Mouse (Mus musculus): ENCODE data around the gene Tmed10. TPM values are rescaled to one million over a fixed set of nuclear protein-coding genes. Genes with fewer than 3 reads are reported as not detected.

The Tmed10 gene
- polyA plus RNA-seq, 1 experiment from 2014 or later: 212 TPM

DNA sequence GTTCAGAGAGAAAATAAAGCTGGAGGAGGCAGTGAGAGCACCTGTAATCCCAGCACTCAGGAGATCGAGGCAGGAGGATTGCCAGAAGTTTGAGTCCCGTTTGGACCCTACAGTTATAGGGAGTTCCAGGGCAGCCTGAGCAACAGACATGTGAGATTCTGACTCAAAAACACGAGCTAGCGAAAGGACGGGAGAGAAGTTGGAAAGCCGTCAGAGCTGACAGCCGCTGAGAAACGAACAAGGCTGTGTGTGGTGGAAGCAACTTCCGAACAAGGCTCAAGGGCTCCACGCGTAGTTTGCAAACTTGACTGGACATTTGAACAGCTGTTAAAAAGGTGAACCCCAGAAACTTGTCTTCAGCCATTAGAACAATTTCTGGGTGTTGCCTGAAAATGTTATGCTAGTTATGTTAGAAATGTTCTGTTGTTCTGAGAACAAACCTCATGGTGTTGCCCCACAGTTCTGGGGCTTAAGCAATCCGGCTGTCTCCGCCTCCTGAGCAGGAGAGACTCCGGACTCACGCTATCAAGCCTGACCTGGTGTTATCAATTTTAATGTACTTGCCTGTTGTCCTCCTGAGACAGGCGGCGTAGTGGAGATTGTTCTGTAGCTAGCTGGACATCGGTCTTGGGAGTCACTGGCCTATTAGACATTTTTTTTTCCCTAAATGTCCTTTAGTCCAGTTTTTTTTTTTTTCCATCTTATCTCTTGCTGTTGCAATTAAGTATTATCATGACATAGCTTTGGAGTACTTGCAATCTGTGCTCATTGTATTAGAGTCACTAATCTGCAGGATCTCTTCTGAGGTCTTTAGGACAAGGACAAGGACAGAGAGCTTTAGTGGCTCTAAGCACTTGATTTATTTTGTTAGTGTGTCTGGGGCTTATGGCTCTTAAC lies 22.7 kb upstream of the Tmed10 start:
- Histone ChIP-seq H3K27me3 (replicated peaks; ENCODE audit: control insufficient read depth, insufficient read depth, low read length) (no peaks in the 10 kb centered on the region), H3K27ac (ENCODE audit: low read depth, low read length) (no peak overlapping the region), H3K4me2 (ENCODE audit: low read length) (no peak overlapping the region), H3K36me3 (ENCODE audit: control insufficient read depth, insufficient read depth, low read length) (no peaks in the 10 kb centered on the region), H3K4me1 (ENCODE audit: control insufficient read depth, insufficient read depth, low read length) (no peaks in the 10 kb centered on the region), H3K9me3 (replicated peaks; ENCODE audit: control insufficient read depth, low read length) (no peaks in the 10 kb centered on the region), H3K4me3 (ENCODE audit: low read depth, low read length) (no peak overlapping the region), H3K9ac (ENCODE audit: low read length) (no peak overlapping the region)
- DNase-seq (ENCODE audit: low spot score): no peak
- WGBS: 83% methylated on average over 18 of the region's 18 CpGs
- no peak for ATAC-seq

- Histone ChIP-seq H3K9me3 (replicated peaks; ENCODE audit: control insufficient read depth, low read length) (no peaks in the 10 kb centered on the region), H3K4me3 (ENCODE audit: low read depth, low read length) (no peak overlapping the region), H3K36me3 (ENCODE audit: control insufficient read depth, insufficient read depth, low read length) (no peaks in the 10 kb centered on the region), H3K4me1 (ENCODE audit: control insufficient read depth, insufficient read depth, low read length) (no peaks in the 10 kb centered on the region), H3K9ac (ENCODE audit: low read length) (no peak overlapping the region), H3K4me2 (ENCODE audit: low read length) (no peak overlapping the region), H3K27me3 (replicated peaks; ENCODE audit: control insufficient read depth, insufficient read depth, low read length) (no peaks in the 10 kb centered on the region), H3K27ac (ENCODE audit: low read depth, low read length) (no peak overlapping the region)
- 73% methylated on average over 7 of the region's 7 CpGs for WGBS
- DNase-seq (ENCODE audit: low spot score) (no peak), ATAC-seq (no peak)
Measured at GRCm38 (mm10) chr12:85393981-85394380, 19.3 kb upstream of the Tmed10 start.

GRCm38 (mm10) chr12:85393526-85393925 lies 18.9 kb upstream of the Tmed10 start:
- Histone ChIP-seq H3K4me3 (ENCODE audit: low read depth, low read length) (no peak overlapping the region), H3K36me3 (ENCODE audit: control insufficient read depth, insufficient read depth, low read length) (no peaks in the 10 kb centered on the region), H3K9me3 (replicated peaks; ENCODE audit: control insufficient read depth, low read length) (no peaks in the 10 kb centered on the region), H3K27ac (ENCODE audit: low read depth, low read length) (no peak overlapping the region), H3K4me2 (ENCODE audit: low read length) (no peak overlapping the region), H3K27me3 (replicated peaks; ENCODE audit: control insufficient read depth, insufficient read depth, low read length) (no peaks in the 10 kb centered on the region), H3K4me1 (ENCODE audit: control insufficient read depth, insufficient read depth, low read length) (no peaks in the 10 kb centered on the region), H3K9ac (ENCODE audit: low read length) (no peak overlapping the region)
- no peak for DNase-seq (ENCODE audit: low spot score)
- WGBS: 87% methylated on average over 5 of the region's 5 CpGs
- no peak for ATAC-seq

DNA sequence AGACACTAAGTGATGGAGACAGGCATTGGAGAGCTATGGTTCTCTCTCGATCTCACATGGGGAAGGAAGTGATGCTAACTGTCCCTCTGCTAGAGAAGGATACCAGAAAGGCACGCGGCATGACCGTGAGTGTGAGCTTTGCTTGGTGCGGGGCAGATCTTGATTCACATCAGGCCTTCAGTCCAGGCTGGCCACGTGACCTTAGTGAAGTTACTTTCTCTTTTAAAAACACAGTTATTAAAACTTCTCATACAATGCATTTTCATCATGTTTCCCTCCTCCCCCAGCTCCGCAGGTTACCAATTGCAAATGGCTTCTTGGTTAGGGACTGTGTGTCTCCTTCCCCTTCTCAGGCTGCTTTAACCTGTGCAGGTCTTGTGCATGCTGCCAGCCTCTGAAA lies 16.5 kb upstream of the Tmed10 start:
- Histone ChIP-seq H3K9ac (ENCODE audit: low read length) (no peak overlapping the region), H3K9me3 (replicated peaks; ENCODE audit: control insufficient read depth, low read length) (no peaks in the 10 kb centered on the region), H3K27me3 (replicated peaks; ENCODE audit: control insufficient read depth, insufficient read depth, low read length) (no peaks in the 10 kb centered on the region), H3K27ac (ENCODE audit: low read depth, low read length) (no peak overlapping the region), H3K4me3 (ENCODE audit: low read depth, low read length) (no peak overlapping the region), H3K36me3 (ENCODE audit: control insufficient read depth, insufficient read depth, low read length) (no peaks in the 10 kb centered on the region), H3K4me2 (ENCODE audit: low read length) (no peak overlapping the region), H3K4me1 (ENCODE audit: control insufficient read depth, insufficient read depth, low read length) (no peaks in the 10 kb centered on the region)
- WGBS: 90% methylated on average over 7 of the region's 7 CpGs
- no peak for ATAC-seq
- no peak for DNase-seq (ENCODE audit: low spot score)

GRCm38 (mm10) chr12:85389204-85390185 lies 14.8 kb upstream of the Tmed10 start:
- no peaks in the 10 kb centered on the region for H3K27me3 ChIP-seq (replicated peaks; ENCODE audit: control insufficient read depth, insufficient read depth, low read length)
- no peak overlapping the region for H3K4me2 ChIP-seq (ENCODE audit: low read length)
- no peaks in the 10 kb centered on the region for H3K4me1 ChIP-seq (ENCODE audit: control insufficient read depth, insufficient read depth, low read length)
- no peak overlapping the region for H3K4me3 ChIP-seq (ENCODE audit: low read depth, low read length)
- DNase-seq (ENCODE audit: low spot score) (no peak), ATAC-seq (no peak)
- H3K27ac ChIP-seq (ENCODE audit: low read depth, low read length): no peak overlapping the region
- no peaks in the 10 kb centered on the region for H3K9me3 ChIP-seq (replicated peaks; ENCODE audit: control insufficient read depth, low read length)
- WGBS: 86% methylated on average over 15 of the region's 15 CpGs
- no peak overlapping the region for H3K9ac ChIP-seq (ENCODE audit: low read length)
- no peaks in the 10 kb centered on the region for H3K36me3 ChIP-seq (ENCODE audit: control insufficient read depth, insufficient read depth, low read length)

GRCm38 (mm10) chr12:85385995-85386375 lies 11.3 kb upstream of the Tmed10 start:
- no peaks in the 10 kb centered on the region for H3K9me3 ChIP-seq (replicated peaks; ENCODE audit: control insufficient read depth, low read length)
- no peak overlapping the region for H3K4me2 ChIP-seq (ENCODE audit: low read length)
- no peak overlapping the region for H3K9ac ChIP-seq (ENCODE audit: low read length)
- no peaks in the 10 kb centered on the region for H3K36me3 ChIP-seq (ENCODE audit: control insufficient read depth, insufficient read depth, low read length)
- ATAC-seq (no peak), DNase-seq (ENCODE audit: low spot score) (no peak)
- H3K27me3 ChIP-seq (replicated peaks; ENCODE audit: control insufficient read depth, insufficient read depth, low read length): no peaks in the 10 kb centered on the region
- H3K27ac ChIP-seq (ENCODE audit: low read depth, low read length): no peak overlapping the region
- H3K4me3 ChIP-seq (ENCODE audit: low read depth, low read length): no peak overlapping the region
- WGBS: 69% methylated on average over 5 of the region's 5 CpGs
- H3K4me1 ChIP-seq (ENCODE audit: control insufficient read depth, insufficient read depth, low read length): no peaks in the 10 kb centered on the region

GRCm38 (mm10) chr12:85385329-85385994 lies 10.8 kb upstream of the Tmed10 start:
- no peak overlapping the region for H3K27ac ChIP-seq (ENCODE audit: low read depth, low read length)
- ATAC-seq (no peak), DNase-seq (ENCODE audit: low spot score) (no peak)
- H3K4me1 ChIP-seq (ENCODE audit: control insufficient read depth, insufficient read depth, low read length): no peaks in the 10 kb centered on the region
- H3K4me2 ChIP-seq (ENCODE audit: low read length): no peak overlapping the region
- H3K9me3 ChIP-seq (replicated peaks; ENCODE audit: control insufficient read depth, low read length): no peaks in the 10 kb centered on the region
- H3K4me3 ChIP-seq (ENCODE audit: low read depth, low read length): no peak overlapping the region
- H3K27me3 ChIP-seq (replicated peaks; ENCODE audit: control insufficient read depth, insufficient read depth, low read length): no peaks in the 10 kb centered on the region
- H3K9ac ChIP-seq (ENCODE audit: low read length): no peak overlapping the region
- WGBS: 89% methylated on average over 10 of the region's 10 CpGs
- H3K36me3 ChIP-seq (ENCODE audit: control insufficient read depth, insufficient read depth, low read length): no peaks in the 10 kb centered on the region

- WGBS: 82% methylated on average over 14 of the region's 14 CpGs
- Histone ChIP-seq H3K27me3 (replicated peaks; ENCODE audit: control insufficient read depth, insufficient read depth, low read length) (no peaks in the 10 kb centered on the region), H3K27ac (ENCODE audit: low read depth, low read length) (no peak overlapping the region), H3K4me2 (ENCODE audit: low read length) (no peak overlapping the region), H3K4me3 (ENCODE audit: low read depth, low read length) (no peak overlapping the region), H3K4me1 (ENCODE audit: control insufficient read depth, insufficient read depth, low read length) (no peaks in the 10 kb centered on the region), H3K9ac (ENCODE audit: low read length) (no peak overlapping the region), H3K9me3 (replicated peaks; ENCODE audit: control insufficient read depth, low read length) (no peaks in the 10 kb centered on the region), H3K36me3 (ENCODE audit: control insufficient read depth, insufficient read depth, low read length) (no peaks in the 10 kb centered on the region)
- no peak for ATAC-seq
- DNase-seq (ENCODE audit: low spot score): no peak
Measured at GRCm38 (mm10) chr12:85382761-85383680, 8.4 kb upstream of the Tmed10 start.
